Mouse (Mus musculus) lung, postnatal 0 days (tissue): ENCODE results near the gene Sntg2.

ENCODE experiments used
- CTCF ChIP-seq: IDR thresholded peaks from 2 replicates; pipeline ENCODE4 v1.5.1; 2016; ENCODE audit warnings: antibody characterized with exemption, mild to moderate bottlenecking
- EP300 ChIP-seq: IDR thresholded peaks from 2 replicates; pipeline ENCODE4 v1.6.1; 2016; ENCODE audit warnings: antibody characterized with exemption, mild to moderate bottlenecking, control low read depth

DNA sequence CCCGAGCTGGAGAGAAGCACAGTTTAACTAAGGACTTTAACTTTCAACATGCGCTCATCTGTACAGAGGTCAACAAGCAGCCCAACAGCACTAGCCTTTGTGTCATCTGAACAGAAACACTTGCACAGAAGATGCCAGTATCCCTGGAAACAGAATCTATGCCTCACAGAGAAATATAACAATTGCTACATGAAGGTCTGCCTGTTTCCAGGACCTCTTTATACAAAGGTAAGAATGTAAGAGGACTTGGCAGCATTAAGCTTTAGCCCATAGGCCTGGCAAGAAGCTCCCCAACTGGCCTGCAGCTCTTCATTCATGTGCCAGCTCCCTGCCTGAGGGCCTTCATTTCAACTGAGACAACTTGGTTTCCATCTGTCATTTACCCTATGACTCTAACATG lies 26.9 kb upstream of the Sntg2 start:
- TF ChIP-seq EP300, result no peak
- TF ChIP-seq CTCF, result no peak
